Mouse (Mus musculus) layer of hippocampus, adult 18-20 months (tissue): ENCODE results near the gene Sh3pxd2a. TPM values are rescaled to one million over a fixed set of nuclear protein-coding genes. Genes with fewer than 3 reads are reported as not detected.

Experiments
- DNase-seq, 2 experiments: peaks; one replicate each; pipeline ENCODE4 v3.0.0; 2022; ENCODE audit warnings: low spot score in 2 of 2
- total RNA-seq, 2 experiments: library from RNA; stranded (reverse); gene quantifications; 2 replicates each; pipeline ENCODE4 v1.2.3; 2021

The Sh3pxd2a gene
- total RNA-seq, 2 experiments from 2014 or later: 33.4 to 35.4 TPM

DNA sequence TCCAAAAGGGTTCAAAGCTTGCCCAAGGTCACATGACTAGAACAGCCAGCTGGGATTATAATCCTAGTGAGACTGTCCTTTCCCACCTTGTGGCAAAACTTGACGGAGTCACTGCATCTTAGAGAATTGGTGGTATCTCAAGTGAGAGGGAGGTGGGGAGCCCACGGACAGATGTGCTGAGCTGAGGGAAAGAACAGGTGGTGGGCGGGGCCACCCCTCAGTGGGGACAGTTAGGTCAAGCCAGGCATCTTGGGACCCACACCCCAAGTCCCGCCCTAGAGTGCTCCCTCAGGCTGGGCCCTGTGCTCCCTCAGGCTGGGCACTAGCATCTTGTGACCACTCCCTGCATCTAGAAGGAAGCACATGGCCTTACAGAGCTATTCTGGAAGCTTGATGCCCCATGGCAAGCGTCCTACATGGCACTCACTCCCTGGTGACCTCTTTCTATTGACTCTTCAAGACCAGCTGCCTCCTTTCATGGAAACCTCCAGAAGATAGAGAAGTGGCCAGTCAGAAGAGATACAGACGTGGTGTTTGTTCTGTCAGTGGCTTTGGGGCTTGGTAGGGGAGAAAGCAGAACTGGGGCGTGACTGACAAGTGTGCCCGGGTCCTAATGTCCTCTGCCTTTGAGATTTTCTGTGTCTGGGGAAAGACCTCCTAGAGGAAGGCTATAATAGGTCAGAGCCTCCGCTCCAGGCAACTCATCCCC is 24.3 kb downstream of the Sh3pxd2a start:
- no peak for DNase-seq

DNA sequence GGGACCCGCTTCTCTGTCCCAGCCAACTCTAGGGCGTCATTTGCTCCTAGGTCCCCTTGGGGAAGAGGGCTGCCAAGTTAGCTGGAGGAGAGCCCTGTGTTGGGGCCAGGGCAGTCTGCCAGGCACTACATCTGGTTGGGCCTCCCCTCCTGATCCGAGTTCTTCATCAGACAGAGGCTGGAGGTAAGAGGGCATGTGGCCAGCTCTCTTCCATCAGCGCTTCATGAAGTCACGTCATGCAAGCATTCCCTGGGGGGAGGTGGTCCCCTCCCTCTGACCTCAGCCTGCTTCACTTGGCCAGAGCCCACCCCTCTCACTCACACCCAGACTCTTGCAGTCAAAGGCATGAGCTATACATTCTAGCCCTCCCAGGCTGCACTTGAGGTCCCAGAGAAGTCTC is 25.8 kb downstream of the Sh3pxd2a start:
- DNase-seq: no peak

DNA sequence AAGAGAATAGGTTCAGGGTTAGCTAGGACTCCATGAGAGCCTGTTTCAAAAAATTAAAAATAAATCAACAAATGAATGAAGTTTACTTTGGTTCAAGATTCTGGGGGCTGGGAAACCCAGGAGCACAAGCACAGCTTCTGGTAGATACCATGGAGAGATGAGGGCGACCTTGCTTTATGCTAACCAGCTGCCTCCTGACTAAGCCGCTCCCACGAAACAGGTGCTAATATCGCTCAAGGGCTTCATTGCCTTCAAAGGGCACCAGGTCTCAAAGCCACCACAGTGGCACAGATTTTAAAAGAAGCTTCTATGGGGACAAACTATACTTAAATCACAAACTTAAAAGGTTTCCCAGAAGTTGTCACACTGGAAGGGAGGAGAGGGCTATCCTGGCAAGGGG is 27.2 kb downstream of the Sh3pxd2a start:
- DNase-seq: no peak

DNA sequence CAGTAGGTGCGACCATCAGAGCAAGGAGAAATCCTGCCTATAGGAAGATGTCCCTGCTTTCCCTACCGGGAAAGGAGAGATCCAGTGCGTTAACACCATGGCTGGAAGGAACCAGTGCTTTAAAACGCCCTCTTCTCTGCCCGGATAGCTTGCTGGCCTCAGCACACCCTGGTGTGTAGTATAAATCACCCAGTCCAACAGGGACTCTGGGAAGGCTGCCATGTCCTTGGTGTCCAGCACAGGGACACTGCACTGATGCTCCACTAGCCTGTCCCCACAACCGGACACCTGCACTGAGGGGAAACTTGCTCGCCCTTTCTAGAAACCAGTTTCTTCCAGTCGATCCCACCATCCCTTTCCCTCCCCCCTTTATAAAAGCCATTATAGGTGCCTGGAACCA is 28.0 kb downstream of the Sh3pxd2a start:
- no peak for DNase-seq

DNA sequence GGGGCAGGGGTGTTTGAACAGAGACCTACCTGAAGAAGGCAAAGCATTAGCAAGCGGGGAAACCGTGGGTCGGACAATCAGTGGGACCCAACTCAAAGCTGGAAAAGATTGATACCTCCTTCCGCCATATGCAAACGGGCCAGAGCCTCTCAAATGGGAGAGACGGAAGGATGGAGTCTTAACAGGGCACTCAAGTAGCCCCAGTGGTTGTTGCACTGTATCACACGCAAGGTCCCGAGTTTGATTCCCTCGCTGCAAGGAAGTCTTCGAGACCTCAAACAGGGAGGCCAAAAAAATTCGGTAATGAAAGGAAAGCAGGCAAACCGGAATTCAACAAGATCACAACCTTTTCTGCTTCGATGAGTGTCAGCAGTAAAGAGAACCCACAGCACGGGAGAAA is 29.5 kb downstream of the Sh3pxd2a start:
- no peak for DNase-seq

DNA sequence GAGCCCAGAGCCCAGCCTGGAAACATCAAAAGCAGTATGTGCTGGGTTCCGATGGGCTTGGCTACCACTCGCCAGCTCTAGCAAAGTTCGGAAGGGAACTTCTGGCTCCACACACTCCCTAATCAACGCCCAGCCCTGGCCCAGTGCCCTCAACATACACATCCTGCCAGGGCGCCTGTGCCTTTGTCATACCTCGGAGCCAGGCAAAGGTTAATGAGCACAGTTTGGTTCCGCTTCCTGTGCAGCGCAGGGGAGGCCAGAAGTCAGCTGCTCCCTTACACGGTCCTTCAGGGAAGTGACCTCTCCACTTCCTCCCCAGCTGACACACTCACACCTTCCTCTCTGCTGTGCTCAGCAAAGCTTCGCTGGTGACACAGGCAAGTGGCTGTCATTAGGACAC is 31.9 kb downstream of the Sh3pxd2a start:
- DNase-seq: no peak

DNA sequence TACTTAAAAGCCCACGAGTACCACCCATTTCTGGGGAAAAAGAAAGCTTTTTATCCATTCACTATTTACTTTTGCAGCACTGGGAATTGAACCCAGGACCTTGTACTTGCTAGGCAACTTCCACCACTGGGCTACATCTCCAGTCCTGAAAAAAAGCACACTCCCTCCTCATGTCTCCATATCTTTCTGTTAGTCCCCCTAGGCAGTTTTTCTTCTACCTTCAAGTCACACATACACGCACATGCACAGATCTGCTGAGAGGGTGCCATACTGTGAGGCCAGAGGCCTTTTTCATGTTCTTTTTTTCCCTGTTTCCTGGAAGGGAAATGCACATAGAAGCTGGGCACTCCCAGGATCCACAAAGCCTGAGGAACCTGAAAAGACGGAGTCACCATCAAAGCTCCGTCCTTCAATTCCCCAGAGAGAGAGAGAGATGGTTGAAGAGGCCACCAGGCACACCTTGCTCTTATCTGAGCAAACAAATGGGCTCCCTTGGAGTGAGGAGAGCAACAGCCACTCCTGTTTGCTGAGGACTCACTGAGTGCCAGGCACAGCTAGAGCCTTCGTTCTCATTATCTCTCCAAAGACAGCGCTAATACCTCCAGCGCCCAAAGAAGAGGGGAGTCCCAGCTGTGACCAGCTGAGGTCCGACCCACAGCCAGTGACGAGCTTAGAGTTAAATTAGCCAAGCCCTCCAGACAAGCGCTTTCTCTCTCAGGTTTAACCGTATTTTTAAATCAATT is 32.8 kb downstream of the Sh3pxd2a start:
- DNase-seq: no peak

- no peak for DNase-seq
Measured at GRCm38 (mm10) chr19:47430160-47430559, 34.0 kb downstream of the Sh3pxd2a start.

GRCm38 (mm10) chr19:47429245-47429644 is 35.0 kb downstream of the Sh3pxd2a start:
- DNase-seq: no peak

DNA sequence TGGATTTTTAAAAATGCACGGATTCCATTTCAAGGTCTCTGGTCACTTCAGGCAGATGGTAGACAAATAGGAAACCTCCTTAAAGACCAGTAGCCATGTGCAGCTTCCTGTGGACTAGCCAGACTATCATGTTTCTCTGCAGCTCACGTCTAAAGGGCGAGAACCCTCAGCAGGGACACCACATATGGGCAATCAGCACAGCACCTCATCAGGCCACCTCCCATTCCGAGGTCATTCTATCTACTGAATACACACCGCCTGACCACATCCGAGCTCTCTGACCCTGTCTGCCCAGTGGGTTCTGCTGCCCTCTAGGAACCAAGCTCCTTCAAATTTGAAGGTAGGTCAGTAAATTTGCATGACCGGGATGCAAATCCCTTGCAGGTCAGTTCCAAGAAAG is 35.4 kb downstream of the Sh3pxd2a start:
- no peak for DNase-seq

DNA sequence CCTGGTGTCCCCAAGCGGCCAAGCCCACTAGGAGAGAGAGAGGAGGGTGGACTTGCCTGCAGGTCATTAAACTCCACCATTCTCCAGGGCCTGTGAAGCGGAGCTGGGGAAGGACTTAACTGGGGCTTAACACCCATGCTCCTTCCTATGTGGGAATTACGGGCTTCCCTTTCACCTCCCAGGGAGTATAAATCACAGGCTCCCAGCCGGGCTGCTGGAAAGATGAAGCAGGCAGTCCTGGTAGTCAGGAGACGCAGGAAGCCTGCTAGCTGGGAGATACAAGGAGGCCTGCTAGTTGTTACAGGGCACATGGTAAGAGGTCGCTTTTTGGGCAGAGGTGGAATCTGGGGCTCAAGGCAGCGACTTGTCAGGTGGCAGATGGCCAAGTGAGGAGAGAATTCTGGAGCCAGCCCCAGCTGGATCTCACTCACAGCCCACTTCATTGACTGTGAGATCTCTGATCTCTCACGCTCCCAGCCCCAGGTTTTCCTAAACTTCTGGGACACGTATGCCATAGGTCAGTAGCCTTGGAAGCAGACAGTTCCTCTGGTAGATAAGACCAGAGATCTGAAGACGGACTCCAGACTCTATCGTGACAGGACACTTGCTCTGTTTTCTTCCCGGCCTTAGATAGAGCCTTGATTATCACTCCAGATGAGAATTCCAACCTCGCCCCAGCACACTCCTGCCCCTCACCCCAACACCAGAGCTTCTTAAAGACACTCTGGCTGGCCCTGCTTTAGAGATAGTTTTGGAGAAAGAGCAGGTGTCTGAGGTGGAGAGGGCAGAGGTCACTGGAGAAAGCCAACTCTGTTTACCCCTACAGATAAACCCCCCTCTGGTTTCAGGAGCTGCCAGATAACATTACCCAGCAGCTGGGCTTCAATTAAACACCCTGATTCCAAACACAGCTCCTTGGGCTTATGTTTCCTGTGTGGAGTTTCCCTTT is 36.1 kb downstream of the Sh3pxd2a start:
- DNase-seq: no peak

DNA sequence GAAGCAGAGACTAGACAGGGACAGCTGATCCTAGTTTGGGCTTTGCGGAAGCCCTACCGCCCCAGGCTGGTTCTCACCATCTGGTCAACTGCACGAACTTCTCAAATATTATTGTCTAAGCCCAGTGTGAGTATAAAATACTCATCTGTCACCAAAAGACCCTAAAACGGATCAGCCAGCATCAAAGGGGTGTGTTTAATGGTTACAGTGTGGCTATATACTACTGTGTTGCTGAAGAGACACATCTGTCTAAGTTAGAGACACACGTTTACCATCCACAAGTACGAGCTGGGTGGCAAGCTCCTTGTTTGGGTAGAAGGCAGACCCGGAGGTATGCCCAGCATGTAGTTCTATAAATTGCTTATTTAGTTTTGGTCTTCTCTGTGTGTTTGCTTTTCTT is 40.6 kb downstream of the Sh3pxd2a start:
- DNase-seq: no peak

GRCm38 (mm10) chr19:47421128-47421898 is 42.9 kb downstream of the Sh3pxd2a start:
- no peak for DNase-seq

- DNase-seq: no peak
Measured at GRCm38 (mm10) chr19:47420539-47420938, 43.7 kb downstream of the Sh3pxd2a start.

DNA sequence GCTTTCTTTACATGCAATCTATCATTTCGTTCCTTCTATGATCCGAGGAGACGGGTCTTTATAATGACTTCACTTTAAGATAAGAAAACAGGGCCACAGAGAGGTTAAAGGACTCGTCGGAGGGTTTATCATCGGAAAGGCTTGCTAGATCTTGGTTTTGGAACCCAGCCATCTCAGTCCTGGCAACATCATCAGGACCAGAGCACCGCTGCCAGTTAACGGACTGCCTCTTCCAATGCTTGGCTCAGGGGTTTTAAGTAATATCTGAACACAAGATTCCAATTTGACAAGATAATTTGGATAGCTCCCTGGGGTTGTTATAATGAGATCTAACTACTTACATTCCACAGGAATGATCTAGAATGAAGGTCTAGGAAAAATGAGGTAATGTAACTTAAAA is 45.0 kb downstream of the Sh3pxd2a start:
- no peak for DNase-seq

GRCm38 (mm10) chr19:47416161-47416560 is 48.0 kb downstream of the Sh3pxd2a start:
- no peak for DNase-seq

DNA sequence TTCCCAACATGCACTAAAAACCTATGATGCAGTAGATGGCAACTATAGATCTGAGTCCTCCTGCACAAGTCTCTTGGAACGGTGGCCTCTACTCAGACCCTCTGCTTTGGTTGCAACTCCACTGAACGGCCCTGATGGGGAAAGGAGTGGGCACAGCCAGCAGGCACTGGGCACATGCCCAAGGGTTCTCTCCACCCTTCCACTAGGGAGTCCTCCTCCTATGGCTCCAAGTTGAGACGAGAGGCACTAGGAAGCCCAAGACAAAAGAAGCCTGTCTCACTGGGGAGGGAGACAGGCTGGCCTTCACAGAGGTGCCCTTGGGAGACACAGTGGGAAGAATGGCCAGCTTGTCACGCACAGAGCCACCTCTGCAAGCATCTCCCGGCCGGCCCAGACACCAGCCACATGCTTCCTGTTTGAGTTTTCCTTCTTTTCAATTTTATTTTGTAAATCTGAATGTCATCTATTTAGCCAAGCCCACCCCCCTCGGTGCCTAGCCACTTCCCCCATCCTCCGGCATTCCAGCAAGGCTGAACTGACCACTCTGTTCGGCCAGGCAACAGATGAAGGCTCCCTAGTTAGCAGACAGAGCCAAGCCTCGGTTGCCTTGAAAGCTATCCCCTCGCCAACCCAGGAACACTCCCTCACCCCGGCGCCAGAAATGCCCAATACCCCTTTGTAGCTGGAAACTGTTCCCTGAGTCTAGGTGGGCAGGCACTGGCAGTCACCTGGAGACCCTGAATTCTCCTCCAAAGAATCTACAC is 49.9 kb downstream of the Sh3pxd2a start:
- peak in 1 of 2 experiments; percentile 11 for DNase-seq

GRCm38 (mm10) chr19:47413458-47414005 is 50.7 kb downstream of the Sh3pxd2a start:
- DNase-seq: no peak

DNA sequence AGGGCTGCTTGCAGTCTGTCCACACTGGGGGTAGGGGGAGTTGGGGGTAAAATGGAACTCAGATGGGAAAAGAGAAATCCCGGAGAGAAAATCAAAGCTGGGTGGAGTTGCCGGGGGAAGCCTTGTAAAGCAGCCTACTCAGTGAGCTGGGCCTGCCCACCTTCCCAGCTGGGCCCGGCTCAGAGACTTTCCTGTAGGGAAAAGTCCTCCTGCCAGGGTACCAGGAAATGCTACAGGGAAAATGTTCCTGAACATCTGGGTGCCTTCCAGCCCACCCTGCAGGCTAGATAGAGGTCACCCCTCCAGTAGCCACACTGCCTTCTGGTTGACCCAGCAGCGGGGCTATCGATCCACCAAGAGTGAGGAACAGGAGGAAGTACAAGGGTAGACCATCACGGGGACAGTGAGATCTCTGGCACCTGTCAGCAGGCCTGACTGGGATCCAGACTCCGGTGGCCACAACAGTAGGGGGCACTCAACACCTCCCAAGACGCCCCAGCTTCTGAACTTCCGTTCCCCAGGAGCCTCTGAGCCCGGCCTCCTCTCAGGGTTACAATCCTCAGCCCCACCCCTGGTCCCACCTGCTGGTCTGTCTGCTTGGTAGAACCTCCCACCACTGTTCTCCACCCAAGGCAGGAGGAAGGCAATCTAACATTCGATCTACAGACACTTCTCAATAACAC is 51.5 kb downstream of the Sh3pxd2a start:
- DNase-seq: no peak
